Mouse (Mus musculus): Measurements from ENCODE around the gene Hcar1. TPM values are rescaled to one million over a fixed set of nuclear protein-coding genes. Genes with fewer than 3 reads are reported as not detected.
A peak's percentile ranks its signal among the peaks of the same experiment; 100 is the strongest.

The Hcar1 gene
- total and polyA plus RNA-seq, 3 experiments, result not detected

DNA sequence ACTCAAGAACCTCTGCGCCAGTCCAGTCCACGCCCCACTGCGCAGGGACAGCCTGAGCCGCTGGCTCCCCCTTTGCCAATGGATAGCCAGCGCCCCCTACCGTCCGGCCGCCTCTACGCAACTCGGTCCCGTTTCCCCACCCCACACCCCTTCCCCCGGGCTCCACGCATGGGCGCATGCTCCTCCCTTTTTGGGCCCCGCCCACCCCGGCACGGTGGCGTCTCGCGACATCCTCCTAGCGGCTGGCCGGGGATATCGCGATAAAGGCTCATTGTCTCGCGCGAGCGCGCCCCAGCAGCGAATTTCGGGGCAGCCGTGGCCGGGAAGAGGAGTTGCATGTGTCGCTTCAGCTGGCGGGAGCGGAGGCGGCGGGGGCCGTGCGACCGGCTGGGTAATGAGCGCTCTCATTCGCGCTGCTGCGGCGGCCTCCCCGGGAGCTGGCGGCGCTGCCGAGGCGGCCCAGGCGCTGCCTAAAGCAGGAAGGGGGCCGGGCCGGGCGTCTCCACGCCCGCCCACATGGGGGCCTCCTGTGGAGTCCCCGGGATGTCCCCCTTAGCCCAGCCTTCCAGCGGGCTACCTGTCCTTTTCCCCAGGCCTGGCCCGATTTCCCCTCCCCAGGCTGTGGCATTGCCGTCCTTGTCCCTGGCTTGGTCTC, 27.3 kb upstream of the Hcar1 start, which contains the start of gene Denr:
Gene Denr, plus strand, starts transcription at position 200 of the 655 bp plus-strand sequence.
- Histone ChIP-seq H3K9me3 (replicated peaks; ENCODE audit: insufficient read depth, low read length) (no peaks in the 10 kb centered on the region), H3K27me3 (ENCODE audit: control insufficient read depth in 1 of 2, insufficient read depth in 2 of 2, low read length in 2 of 2) (no peaks in the 10 kb centered on the region), H3K9ac (ENCODE audit: control insufficient read depth, low read depth, low read length, poor library complexity, severe bottlenecking) (peak within 1 kb of the TSS; percentile 97), H3K79me2 (ENCODE audit: control insufficient read depth, insufficient read depth, low read length, poor library complexity) (peaks cover 42% of the 10 kb centered on the region), H3K36me3 (ENCODE audit: control insufficient read depth in 1 of 2, insufficient read depth in 2 of 2, low read length in 2 of 2) (peaks cover 6 to 15% of the 10 kb centered on the region in 2 experiments), H3K4me3 (ENCODE audit: control insufficient read depth in 1 of 2, insufficient read depth in 1 of 2, low read depth in 2 of 2, low read length in 2 of 2) (peak within 1 kb of the TSS; percentile 52 to 96), H3K4me1 (ENCODE audit: control insufficient read depth in 1 of 2, insufficient read depth in 2 of 2, low read length in 2 of 2) (peaks cover 0 to 19% of the 10 kb centered on the region in 2 experiments; a peak in 3 of 4 replicates), H3K27ac (ENCODE audit: control insufficient read depth, low read depth, low read length) (peak within 1 kb of the TSS; percentile 69)
- peak; percentile 97 for DNase-seq (ENCODE audit: low read depth, low spot score)
- TF ChIP-seq HCFC1 (IDR thresholded peaks at IDR 0.05; ENCODE audit: low read depth, low read length) (peak; percentile 84), TBP (IDR thresholded peaks at IDR 0.05; ENCODE audit: low read depth, low read length) (peak; percentile 48; the same call in 1 of the 2 replicates), TAL1 (IDR thresholded peaks at IDR 0.05; ENCODE audit: low read length) (no peak), BHLHE40 (IDR thresholded peaks at IDR 0.05; ENCODE audit: borderline replicate concordance, low read depth, low read length) (no peak), ETS1 (IDR thresholded peaks at IDR 0.05; ENCODE audit: low read depth, low read length) (no peak), GATA1 (IDR thresholded peaks at IDR 0.05; ENCODE audit: low read depth, low read length) (no peak), UBTF (IDR thresholded peaks at IDR 0.05; ENCODE audit: borderline replicate concordance, insufficient read depth, low read depth, low read length) (no peak), ZKSCAN1 (IDR thresholded peaks at IDR 0.05; ENCODE audit: low read depth, low read length) (no peak), POLR2AphosphoS2 (IDR thresholded peaks at IDR 0.05; ENCODE audit: low read length) (no peak), ZMIZ1 (IDR thresholded peaks at IDR 0.05; ENCODE audit: low read depth, low read length) (no peak), ZC3H11A (IDR thresholded peaks at IDR 0.05; ENCODE audit: low read depth, low read length) (peak; percentile 30; the same call in 1 of the 2 replicates), GABPA (IDR thresholded peaks at IDR 0.05; ENCODE audit: low read depth, low read length) (no peak), MXI1 (IDR thresholded peaks at IDR 0.05; ENCODE audit: low read depth, low read length) (peak; percentile 70), MEF2A (IDR thresholded peaks at IDR 0.05; ENCODE audit: extremely low read depth, insufficient replicate concordance, low read depth, low read length, poor library complexity, severe bottlenecking) (no peak), RCOR1 (IDR thresholded peaks at IDR 0.05; ENCODE audit: low read depth, low read length) (no peak), MAX (IDR thresholded peaks at IDR 0.05; ENCODE audit: low read length) (no peak), SIN3A (IDR thresholded peaks at IDR 0.05; ENCODE audit: low read length) (peak; percentile 52), MAZ (IDR thresholded peaks at IDR 0.05; ENCODE audit: low read depth, low read length) (no peak; the same call in 1 of the 2 replicates), NRF1 (IDR thresholded peaks at IDR 0.05; ENCODE audit: insufficient read depth, low read depth, low read length, poor library complexity, severe bottlenecking) (peak; percentile 75), USF2 (IDR thresholded peaks at IDR 0.05; ENCODE audit: borderline replicate concordance in 1 of 2, insufficient read depth in 1 of 2, low read depth in 1 of 2, low read length in 2 of 2) (no peak), POLR2A (IDR thresholded peaks at IDR 0.05; ENCODE audit: control insufficient read depth in 1 of 2, insufficient read depth in 1 of 2, low read depth in 1 of 2, low read length in 2 of 2, poor library complexity in 1 of 2) (peak; percentile 89 to 94), SMC3 (IDR thresholded peaks at IDR 0.05; ENCODE audit: low read depth, low read length) (peak; percentile 57; the same call in 1 of the 2 replicates), MYB (IDR thresholded peaks at IDR 0.05; ENCODE audit: low read depth, low read length) (no peak), RAD21 (IDR thresholded peaks at IDR 0.05; ENCODE audit: low read depth, low read length) (peak; percentile 80), EP300 (IDR thresholded peaks at IDR 0.05; ENCODE audit: low read depth in 1 of 2, low read length in 2 of 2) (no peak), ELF1 (IDR thresholded peaks at IDR 0.05; ENCODE audit: low read depth, low read length) (no peak), USF1 (IDR thresholded peaks at IDR 0.05; ENCODE audit: low read depth, low read length) (no peak), E2F4 (IDR thresholded peaks at IDR 0.05; ENCODE audit: borderline replicate concordance, low read depth, low read length) (no peak), CHD2 (IDR thresholded peaks at IDR 0.05; ENCODE audit: low read length) (peak; percentile 99), ZNF384 (IDR thresholded peaks at IDR 0.05; ENCODE audit: low read depth, low read length) (no peak), JUND (IDR thresholded peaks at IDR 0.05; ENCODE audit: low read depth, low read length) (no peak), POLR2AphosphoS5 (IDR thresholded peaks at IDR 0.05; ENCODE audit: borderline replicate concordance, low read depth, low read length) (no peak; the same call in 1 of the 2 replicates), KAT2A (conservative IDR thresholded peaks at IDR 0.05; ENCODE audit: low read depth, low read length) (no peak), MYC (IDR thresholded peaks at IDR 0.05; ENCODE audit: low read depth, low read length) (0 out of 2 replicates have a peak, but pooled peaks have one; percentile 13), MAFK (IDR thresholded peaks at IDR 0.05; ENCODE audit: borderline replicate concordance, low read depth, low read length) (no peak), CTCF (IDR thresholded peaks at IDR 0.05 in 2 of 3, conservative IDR thresholded peaks at IDR 0.05 in 1 of 3; ENCODE audit: control insufficient read depth in 1 of 3, insufficient read depth in 1 of 3, low read depth in 2 of 3, low read length in 3 of 3, poor library complexity in 1 of 3, severe bottlenecking in 1 of 3) (peak; percentile 73 to 98 (median 93))

All from MEL (cell line).